In genomic region chr9:84381942-84382341, GRCm38 (mm10) we compare ENCODE assay signal across 23 mouse cellular contexts.
DNase-seq lines count a peak whose midpoint lies in the region; ATAC-seq lines count a peak whose summit lies in the region.
"Had no signal": no experiment of that assay in that cellular context is flagged by ENCODE, and none has a peak within 500 bp of the region (broad histone marks: within the 10 kb centered on the region; RNA-seq: fewer than 3 reads in every experiment).

No protein-coding gene starts in this region.

- H3K4me3 ChIP-seq in midbrain, embryonic 11.5 days (ENCODE audit: low read depth, low read length) = no peak overlapping the region
- no peak overlapping the region for H3K4me3 ChIP-seq in midbrain, embryonic 13.5 days (replicated peaks)
- H3K4me3 ChIP-seq: embryonic facial prominence, embryonic 13.5 days; embryonic facial prominence, embryonic 15.5 days; erythroblast, embryonic 14.5 days; forebrain, embryonic 10.5 days; forebrain, embryonic 12.5 days had no signal

- DNase-seq in midbrain, embryonic 11.5 days (ENCODE audit: low spot score, missing footprints) = peak; percentile 23
- peak; percentile 10 for DNase-seq in MEL-GATA-1-ER (ENCODE audit: extremely low read depth, low read depth)
- no peak for DNase-seq in left cerebral cortex, adult 9 months (ENCODE audit: low spot score in 2 of 2)
- no peak for DNase-seq in urinary bladder, postnatal 36 days (ENCODE audit: low spot score in 2 of 2)
- DNase-seq in ovary, postnatal 14 days (ENCODE audit: low spot score) = no peak
- DNase-seq: adrenal gland, adult 2 months; adrenal gland, postnatal 10 days; adrenal gland, postnatal 36 days; cerebellum, adult 11-12 months; cerebellum, adult 2 months; cerebellum, adult 9-10 months; cerebellum, postnatal 10 days; cerebellum, postnatal 25 days; embryo, embryonic 11 days had no signal

- H3K4me1 ChIP-seq in midbrain, embryonic 11.5 days (ENCODE audit: control insufficient read depth, insufficient read depth, low read length) = no peaks in the 10 kb centered on the region
- no peaks in the 10 kb centered on the region for H3K4me1 ChIP-seq in midbrain, embryonic 13.5 days (replicated peaks)
- H3K4me1 ChIP-seq: embryonic facial prominence, embryonic 13.5 days; embryonic facial prominence, embryonic 15.5 days; forebrain, embryonic 10.5 days; forebrain, embryonic 12.5 days had no signal

- no peak overlapping the region for H3K4me2 ChIP-seq in midbrain, embryonic 11.5 days
- H3K4me2 ChIP-seq in midbrain, embryonic 13.5 days (replicated peaks) = no peak overlapping the region
- H3K4me2 ChIP-seq: embryonic facial prominence, embryonic 13.5 days; embryonic facial prominence, embryonic 15.5 days; forebrain, embryonic 12.5 days had no signal

- H3K27me3 ChIP-seq in midbrain, embryonic 11.5 days (ENCODE audit: control insufficient read depth, insufficient read depth, low read length) = no peaks in the 10 kb centered on the region
- H3K27me3 ChIP-seq in midbrain, embryonic 13.5 days = no peaks in the 10 kb centered on the region
- H3K27me3 ChIP-seq: embryonic facial prominence, embryonic 13.5 days; embryonic facial prominence, embryonic 15.5 days; forebrain, embryonic 12.5 days had no signal

- ATAC-seq in midbrain, embryonic 11.5 days (ENCODE audit: low FRiP score) = no peak
- ATAC-seq in midbrain, embryonic 13.5 days = no peak
- ATAC-seq in granulocyte monocyte progenitor cell, adult 5-6 weeks (replicated peaks; ENCODE audit: poor library complexity, severe bottlenecking) = peak; percentile 59
- ATAC-seq: forebrain, embryonic 14.5 days; forebrain, embryonic 16.5 days had no signal

- no peaks in the 10 kb centered on the region for H3K9me3 ChIP-seq in midbrain, embryonic 11.5 days (ENCODE audit: control insufficient read depth, low read length)
- H3K9me3 ChIP-seq in midbrain, embryonic 13.5 days = no peaks in the 10 kb centered on the region
- H3K9me3 ChIP-seq: embryonic facial prominence, embryonic 13.5 days; embryonic facial prominence, embryonic 15.5 days; forebrain, embryonic 10.5 days; forebrain, embryonic 12.5 days had no signal

- no peak overlapping the region for H3K9ac ChIP-seq in midbrain, embryonic 11.5 days (ENCODE audit: low read length)
- H3K9ac ChIP-seq in midbrain, embryonic 13.5 days (replicated peaks) = no peak overlapping the region
- H3K9ac ChIP-seq: embryonic facial prominence, embryonic 13.5 days; embryonic facial prominence, embryonic 15.5 days; forebrain, embryonic 12.5 days had no signal

- no peaks in the 10 kb centered on the region for H3K36me3 ChIP-seq in midbrain, embryonic 11.5 days (ENCODE audit: control insufficient read depth, insufficient read depth, low read length)
- no peaks in the 10 kb centered on the region for H3K36me3 ChIP-seq in midbrain, embryonic 13.5 days
- H3K36me3 ChIP-seq: embryonic facial prominence, embryonic 13.5 days; embryonic facial prominence, embryonic 15.5 days; forebrain, embryonic 10.5 days; forebrain, embryonic 12.5 days had no signal

- H3K27ac ChIP-seq in midbrain, embryonic 11.5 days (ENCODE audit: low read depth, low read length) = no peak overlapping the region
- no peak overlapping the region for H3K27ac ChIP-seq in midbrain, embryonic 13.5 days
- H3K27ac ChIP-seq: embryonic facial prominence, embryonic 13.5 days; embryonic facial prominence, embryonic 15.5 days; forebrain, embryonic 10.5 days; forebrain, embryonic 12.5 days had no signal

Comparison
In these comparisons a context has a peak if more than half of its experiments do, and no peak if none do; other contexts are left out.
1. DNase-seq: peak in midbrain, embryonic 11.5 days (single experiment) and MEL-GATA-1-ER (single experiment); none in left cerebral cortex, adult 9 months (0 of 2), urinary bladder, postnatal 36 days (0 of 2) and ovary, postnatal 14 days (single experiment).